ENCODE assay signal across 33 mouse cellular contexts in the genomic region with DNA sequence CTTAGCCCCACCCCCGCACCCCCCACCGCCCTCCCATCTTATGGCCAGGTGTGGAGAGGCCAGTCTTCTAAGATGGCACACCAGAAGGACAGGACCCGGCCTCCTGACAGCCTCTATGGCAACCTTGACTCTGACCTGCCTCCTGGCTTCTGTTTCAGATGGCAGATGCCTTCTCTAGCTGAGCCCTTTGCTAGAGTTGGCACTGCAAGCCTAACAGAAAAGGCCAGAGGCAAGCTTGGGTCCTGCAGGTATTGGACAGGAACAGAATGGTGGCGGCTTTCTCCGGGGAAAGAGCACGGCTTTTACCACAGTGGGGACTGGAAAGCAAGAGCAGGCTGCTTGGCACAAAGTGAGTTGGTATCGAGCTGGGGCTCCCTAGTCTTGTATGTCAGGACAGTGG. TPM values are rescaled to one million over a fixed set of nuclear protein-coding genes. Genes with fewer than 3 reads are reported as not detected.
"Had no signal": no experiment of that assay in that cellular context is flagged by ENCODE, and none has a peak within 500 bp of the region (broad histone marks: within the 10 kb centered on the region; RNA-seq: fewer than 3 reads in every experiment).

No protein-coding gene starts in this region.

- H3K36me3 ChIP-seq: limb, embryonic 10.5 days; limb, embryonic 12.5 days; limb, embryonic 13.5 days; limb, embryonic 15.5 days; liver, embryonic 12.5 days; liver, embryonic 13.5 days; liver, embryonic 15.5 days; lung, embryonic 15.5 days; midbrain, embryonic 10.5 days; midbrain, embryonic 12.5 days; midbrain, embryonic 13.5 days; midbrain, embryonic 15.5 days; neural tube, embryonic 12.5 days; neural tube, embryonic 13.5 days had no signal

- H3K27me3 ChIP-seq: liver, embryonic 12.5 days; liver, embryonic 13.5 days; liver, embryonic 15.5 days; lung, embryonic 15.5 days; midbrain, embryonic 13.5 days; midbrain, embryonic 15.5 days; neural tube, embryonic 12.5 days; neural tube, embryonic 13.5 days had no signal

- H3K4me3 ChIP-seq: limb, embryonic 10.5 days; limb, embryonic 12.5 days; limb, embryonic 13.5 days; limb, embryonic 15.5 days; liver, embryonic 12.5 days; liver, embryonic 13.5 days; liver, embryonic 15.5 days; lung, embryonic 15.5 days; megakaryocyte, embryonic 14.5 days; midbrain, embryonic 10.5 days; midbrain, embryonic 12.5 days; midbrain, embryonic 13.5 days; midbrain, embryonic 15.5 days; myocyte; neural tube, embryonic 12.5 days; neural tube, embryonic 13.5 days had no signal

- H3K4me1 ChIP-seq: liver, embryonic 12.5 days; liver, embryonic 13.5 days; liver, embryonic 15.5 days; lung, embryonic 15.5 days; megakaryocyte, embryonic 14.5 days had no signal

- H3K4me2 ChIP-seq: limb, embryonic 12.5 days; limb, embryonic 13.5 days; limb, embryonic 15.5 days; liver, embryonic 11.5 days; liver, embryonic 12.5 days; liver, embryonic 13.5 days; liver, embryonic 15.5 days; lung, embryonic 14.5 days; lung, embryonic 15.5 days; midbrain, embryonic 11.5 days; midbrain, embryonic 12.5 days; midbrain, embryonic 13.5 days; midbrain, embryonic 15.5 days; neural tube, embryonic 12.5 days; neural tube, embryonic 13.5 days had no signal

- H3K9me3 ChIP-seq: limb, embryonic 10.5 days; limb, embryonic 12.5 days; limb, embryonic 13.5 days; limb, embryonic 15.5 days; liver, embryonic 12.5 days; liver, embryonic 13.5 days; liver, embryonic 15.5 days; lung, embryonic 15.5 days; megakaryocyte, embryonic 14.5 days; midbrain, embryonic 10.5 days; midbrain, embryonic 12.5 days; midbrain, embryonic 13.5 days; midbrain, embryonic 15.5 days; neural tube, embryonic 12.5 days; neural tube, embryonic 13.5 days had no signal

- H3K27ac ChIP-seq: limb, embryonic 10.5 days; limb, embryonic 12.5 days; limb, embryonic 13.5 days; limb, embryonic 15.5 days; liver, embryonic 12.5 days; liver, embryonic 13.5 days; liver, embryonic 14.5 days; liver, embryonic 15.5 days; lung, embryonic 15.5 days; macrophage; midbrain, embryonic 10.5 days; midbrain, embryonic 12.5 days; midbrain, embryonic 13.5 days; midbrain, embryonic 15.5 days; neural tube, embryonic 12.5 days; neural tube, embryonic 13.5 days had no signal

- ATAC-seq: liver, embryonic 12.5 days; liver, postnatal 0 days; lung, postnatal 0 days; midbrain, embryonic 13.5 days; midbrain, embryonic 15.5 days; midbrain, embryonic 16.5 days had no signal

- H3K9ac ChIP-seq: limb, embryonic 12.5 days; limb, embryonic 13.5 days; limb, embryonic 15.5 days; liver, embryonic 12.5 days; liver, embryonic 13.5 days; liver, embryonic 14.5 days; liver, embryonic 15.5 days; liver, postnatal 0 days; lung, embryonic 14.5 days; lung, embryonic 15.5 days; midbrain, embryonic 12.5 days; midbrain, embryonic 13.5 days; midbrain, embryonic 15.5 days; neural tube, embryonic 12.5 days; neural tube, embryonic 13.5 days had no signal

- DNase-seq: left cerebral cortex, postnatal 4 days; liver; liver, embryonic 13.5 days; liver, postnatal 0 days; lung, adult 18-20 months; lung, adult 2 months; lung, embryonic 14.5 days; lung, postnatal 10 days; lung, postnatal 14 days; lung, postnatal 36 days; lung, postnatal 4 days; midbrain, embryonic 14.5 days had no signal

RNA-seq across cellular contexts. Expression of a gene that starts 49.5 kb away (rescaled TPM):
- polyA plus RNA-seq: limb, embryonic 10.5 days; limb, embryonic 12.5 days; liver, embryonic 12.5 days; liver, postnatal 0 days; lung, embryonic 14.5 days; lung, postnatal 0 days; macrophage; myocyte had no signal
